8 mouse cellular contexts compared by ENCODE assay signal in the genomic region with DNA sequence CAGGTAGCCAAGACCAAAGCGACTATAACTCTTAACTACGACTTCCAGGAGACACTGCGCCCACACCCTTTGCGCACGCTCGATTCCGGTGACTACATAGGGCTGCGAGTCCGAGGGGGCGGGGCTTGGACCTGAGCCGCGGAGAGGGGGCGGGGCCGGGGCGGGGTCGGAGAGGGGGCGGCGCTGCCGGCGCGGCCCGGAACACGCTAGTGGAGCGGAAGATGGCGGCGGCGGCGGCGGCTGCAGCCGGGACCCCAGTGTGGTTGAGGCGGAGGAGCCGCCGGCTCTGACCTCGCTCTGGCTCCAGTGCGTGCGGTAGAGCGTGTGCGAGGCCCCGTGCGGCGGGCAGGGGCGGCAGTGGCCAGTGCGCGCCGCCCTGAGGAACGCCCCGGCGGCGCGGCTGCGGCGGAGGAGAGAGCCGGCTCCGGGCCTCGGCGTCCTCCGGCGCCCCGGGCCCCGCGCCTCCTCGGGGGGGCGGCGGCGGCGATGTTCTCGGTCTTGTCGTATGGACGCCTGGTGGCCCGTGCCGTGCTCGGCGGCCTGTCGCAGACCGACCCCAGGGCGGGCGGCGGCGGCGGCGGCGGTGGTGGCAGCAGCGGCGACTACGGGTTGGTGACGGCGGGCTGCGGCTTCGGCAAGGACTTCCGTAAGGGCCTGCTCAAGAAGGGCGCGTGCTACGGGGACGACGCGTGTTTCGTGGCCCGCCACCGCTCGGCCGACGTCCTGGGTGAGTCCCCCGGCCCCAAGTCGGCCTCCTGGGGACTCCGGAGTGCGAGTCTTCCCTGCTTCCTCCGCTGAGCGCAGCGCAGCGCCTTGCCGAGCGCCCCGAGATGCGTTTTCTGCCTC. TPM values are rescaled to one million over a fixed set of nuclear protein-coding genes. Genes with fewer than 3 reads are reported as not detected.
DNase-seq lines count a peak whose midpoint lies in the region; ATAC-seq and TF ChIP-seq lines count a peak whose summit lies in the region.

Gene Pptc7, plus strand, starts transcription at position 183 of the 846 bp plus-strand sequence.

- peak within 1 kb of the TSS; percentile 98 for H3K4me3 ChIP-seq in gastrocnemius, adult 2 months
- H3K4me3 ChIP-seq in hindbrain, postnatal 0 days (ENCODE audit: low read length): peak within 1 kb of the TSS; percentile 77
- H3K4me3 ChIP-seq in left cerebral cortex, adult 2 months: peak within 1 kb of the TSS; percentile 74

- intact Hi-C loops in gastrocnemius, adult 2 months (cut with DNase I): loop anchor here (1.0 kb wide), 1 partner anchor 30 kb away; no protein-coding TSS in a partner anchor
- intact Hi-C loops in left cerebral cortex, adult 2 months (cut with DNase I): loop anchor here (1.0 to 2.0 kb wide), 2 partner anchors 40 to 70 kb away; partner anchors contain the start of genes Rad9b and Vps29

- DNase-seq in T-cell, adult 2 months (ENCODE audit: low spot score): peak; percentile 92
- peak; percentile 73 to 95 for DNase-seq in cerebellum, postnatal 4 days (ENCODE audit: low spot score in 2 of 2)
- DNase-seq in gastrocnemius, adult 2 months: peak; percentile 95
- peak; percentile 96 for DNase-seq in hindbrain, postnatal 0 days (ENCODE audit: low spot score)
- DNase-seq in left cerebral cortex, adult 2 months (ENCODE audit: extremely low spot score in 1 of 2, low spot score in 2 of 2): peak; percentile 86 to 89
- DNase-seq in right cerebral cortex, adult 2 months (ENCODE audit: low spot score in 2 of 2): peak; percentile 88 to 92
- DNase-seq in urinary bladder, postnatal 14 days (ENCODE audit: low spot score): peak; percentile 93

- peak; percentile 94 for ATAC-seq in hindbrain, postnatal 0 days
- ATAC-seq in megakaryocyte, adult 5-6 weeks (ENCODE audit: poor library complexity, severe bottlenecking): peak; percentile 88

- no peaks in the 10 kb centered on the region for H3K9me3 ChIP-seq in hindbrain, postnatal 0 days (ENCODE audit: low read length)

- H3K27me3 ChIP-seq in hindbrain, postnatal 0 days (ENCODE audit: insufficient read depth, low read length): no peaks in the 10 kb centered on the region

- peak within 1 kb of the TSS; percentile 88 for H3K9ac ChIP-seq in hindbrain, postnatal 0 days (replicated peaks; ENCODE audit: low read length)

- no peak; the same call in 1 of the 2 replicates for TF ChIP-seq CTCF in gastrocnemius, adult 2 months (IDR thresholded peaks at IDR 0.05)
- no peak for TF ChIP-seq CTCF in hindbrain, postnatal 0 days (IDR thresholded peaks at IDR 0.05; ENCODE audit: low read depth)
- TF ChIP-seq CTCF in left cerebral cortex, adult 2 months (IDR thresholded peaks at IDR 0.05): no peak; the same call in 1 of the 2 replicates

- H3K36me3 ChIP-seq in hindbrain, postnatal 0 days (ENCODE audit: insufficient read depth, low read length): no peaks in the 10 kb centered on the region

- peak within 1 kb of the TSS; percentile 100 for H3K4me2 ChIP-seq in hindbrain, postnatal 0 days (ENCODE audit: low read depth, low read length)

- under 1% methylated on average over 62 of the region's 114 CpGs for WGBS in hindbrain, postnatal 0 days

- peaks cover 12% of the 10 kb centered on the region for H3K4me1 ChIP-seq in hindbrain, postnatal 0 days (ENCODE audit: insufficient read depth, low read length)

- peak within 1 kb of the TSS; percentile 99 for H3K27ac ChIP-seq in gastrocnemius, adult 2 months
- H3K27ac ChIP-seq in hindbrain, postnatal 0 days: peak within 1 kb of the TSS; percentile 93
- peak within 1 kb of the TSS; percentile 85 for H3K27ac ChIP-seq in left cerebral cortex, adult 2 months

RNA-seq across cellular contexts. Expression of gene Pptc7, which starts in this region (rescaled TPM):
- total RNA-seq in gastrocnemius, adult 2 months (2021): 100 to 1,000 TPM; 103 to 115 TPM
- 15.8 and 18.7 TPM in 2 replicates for total RNA-seq in hindbrain, postnatal 0 days (2014; rRNA removed)
- polyA plus RNA-seq in hindbrain, postnatal 0 days (2015; fragmentation: Nextera tagmentation; extraction: Ambion mirVana): 6.9 and 7.2 TPM in 2 replicates
- 10 to 100 TPM; 41.2 to 42.5 TPM for total RNA-seq in left cerebral cortex, adult 2 months (2021)
- 18.6 and 18.8 TPM in 2 replicates for total RNA-seq in megakaryocyte, adult 5-6 weeks (2015)
- total RNA-seq in megakaryocyte, adult 5-6 weeks (2017): 19.9 and 22.0 TPM in 2 replicates

Comparison
In these comparisons a context has a peak if more than half of its experiments do, and no peak if none do; other contexts are left out.
1. Peak in every context shown above with its lines: DNase-seq, ATAC-seq, H3K4me3 ChIP-seq and H3K27ac ChIP-seq.